Mouse (Mus musculus) megakaryocyte progenitor cell, adult 5-6 weeks (primary cell): ENCODE measurements around the gene Arid3c. TPM values are rescaled to one million over a fixed set of nuclear protein-coding genes. Genes with fewer than 3 reads are reported as not detected.

Experiments used
- ATAC-seq: replicated peaks from 2 replicates; pipeline ENCODE4 v1.8.0; 2016; ENCODE audit warnings: mild to moderate bottlenecking, moderate TSS enrichment, inconsistent platforms; ENCODE audit not compliant: poor library complexity
- total RNA-seq, 2 experiments: library from RNA; stranded (forward) in 1 of 2; stranded (reverse) in 1 of 2; fragments of 157-497, 149-512 nt in 1 of 2; fragments of 200-1000 nt in 1 of 2; gene quantifications; 2 replicates each; pipeline versions ENCODE4 v1.2.3 to v1.2.4; 2015 to 2017

Arid3c gene
- total RNA-seq, 2 experiments from 2014 or later: not detected

DNA sequence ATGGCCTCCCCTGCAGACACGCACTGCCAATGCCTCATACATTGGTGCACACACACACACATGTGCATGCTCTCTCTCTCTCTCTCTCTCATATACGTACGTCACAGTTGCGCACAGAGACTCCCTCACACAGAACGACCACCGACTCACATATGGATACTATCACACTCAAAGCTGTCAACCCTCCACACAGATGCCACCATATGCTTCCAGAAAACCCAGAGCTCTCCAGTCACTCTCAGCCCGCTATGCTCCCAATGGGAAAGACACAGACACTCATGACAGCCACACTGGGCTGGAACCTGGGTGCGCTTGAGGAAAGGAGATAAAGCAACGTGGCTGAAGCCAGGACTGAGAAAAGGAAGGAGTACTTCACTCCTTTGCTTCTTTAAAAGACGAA, 49.0 kb downstream of the Arid3c start:
- ATAC-seq: no peak

DNA sequence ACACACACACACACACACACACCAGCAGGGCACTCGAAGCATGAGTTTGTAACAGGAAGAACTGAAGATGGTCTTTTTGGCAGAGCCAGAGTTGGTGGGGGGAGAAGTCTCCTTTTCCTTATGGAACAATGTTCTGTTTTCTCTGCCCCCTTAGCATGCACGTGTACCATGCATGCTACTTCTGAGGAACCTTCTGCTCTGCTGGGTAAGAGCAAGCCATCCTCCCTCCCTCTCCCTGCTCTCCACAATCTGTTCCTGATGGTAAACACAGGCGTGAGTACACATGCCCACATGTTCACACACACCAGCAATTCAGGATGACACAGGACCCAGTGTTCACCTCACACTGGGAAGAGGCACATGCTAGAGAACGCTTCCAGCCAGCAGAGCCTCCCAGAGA, 49.8 kb downstream of the Arid3c start:
- ATAC-seq: no peak

DNA sequence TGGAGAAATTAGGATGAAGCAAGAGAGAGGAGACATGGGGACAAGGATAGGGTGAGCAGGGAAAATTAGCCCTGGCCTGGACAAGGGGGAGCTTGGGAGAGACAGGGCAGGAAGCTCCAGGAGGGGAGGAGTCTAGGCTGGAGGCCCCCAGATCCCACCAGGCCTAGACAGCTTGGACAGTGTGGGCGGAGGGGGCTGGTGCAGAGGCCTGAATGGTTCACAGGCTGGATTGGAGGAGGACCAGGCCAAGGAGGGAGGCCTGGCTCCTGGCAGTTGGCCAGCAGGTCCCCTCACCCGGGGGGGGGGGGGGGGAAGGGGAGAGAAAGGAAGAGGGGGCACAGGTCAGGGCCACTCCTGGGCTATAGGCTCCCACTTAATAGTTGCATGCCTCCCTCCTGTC, 51.7 kb downstream of the Arid3c start:
- no peak for ATAC-seq

DNA sequence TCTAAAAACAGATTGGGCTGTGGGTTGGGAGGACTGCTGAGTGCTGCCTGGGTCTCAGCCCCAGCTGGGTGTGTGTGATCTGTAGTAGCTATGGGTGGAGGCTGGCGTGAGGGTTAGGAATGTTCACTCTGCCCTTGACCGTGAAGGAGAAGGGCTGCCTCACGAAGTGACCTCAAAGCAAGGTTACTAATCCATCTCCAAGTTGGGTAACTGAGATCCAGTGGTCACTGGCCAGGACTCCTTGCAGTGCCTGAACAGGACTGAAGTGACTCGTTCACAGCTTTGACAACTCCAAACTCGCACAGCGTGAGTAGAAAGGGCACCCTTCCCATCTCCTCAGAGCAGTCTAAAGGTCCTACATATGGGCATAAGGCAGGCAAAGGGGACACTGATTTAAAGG, 52.1 kb downstream of the Arid3c start:
- no peak for ATAC-seq

DNA sequence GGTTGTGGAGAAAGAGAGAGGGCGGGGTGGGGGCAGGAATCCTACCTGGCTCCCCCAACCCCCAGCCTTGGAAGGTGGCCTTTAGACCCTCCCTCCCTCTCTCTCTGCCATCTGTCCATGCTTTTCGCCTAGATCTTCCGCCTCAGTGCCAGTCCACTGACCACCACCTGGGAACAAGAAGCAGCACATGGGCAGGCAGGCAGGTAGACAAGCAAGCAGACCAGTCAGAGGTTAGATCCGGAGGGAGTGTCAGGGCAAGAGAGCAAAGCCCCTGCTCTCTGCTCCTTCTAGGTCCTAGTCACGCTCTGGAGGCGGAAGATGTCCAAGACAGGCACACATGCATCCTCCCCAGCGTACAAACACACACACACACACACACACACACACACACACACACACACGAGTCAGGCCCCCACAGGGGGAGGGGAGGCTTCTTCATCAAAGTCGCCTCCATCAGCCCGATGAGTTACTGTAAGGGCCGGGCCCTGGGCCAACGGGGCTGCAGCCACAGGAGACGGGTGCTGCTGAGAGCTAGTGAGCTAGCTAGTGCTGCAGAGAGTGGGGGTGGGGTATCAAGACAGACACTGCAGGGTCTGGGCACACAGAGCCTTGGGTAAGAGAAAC, 53.8 kb downstream of the Arid3c start:
- ATAC-seq: no peak

DNA sequence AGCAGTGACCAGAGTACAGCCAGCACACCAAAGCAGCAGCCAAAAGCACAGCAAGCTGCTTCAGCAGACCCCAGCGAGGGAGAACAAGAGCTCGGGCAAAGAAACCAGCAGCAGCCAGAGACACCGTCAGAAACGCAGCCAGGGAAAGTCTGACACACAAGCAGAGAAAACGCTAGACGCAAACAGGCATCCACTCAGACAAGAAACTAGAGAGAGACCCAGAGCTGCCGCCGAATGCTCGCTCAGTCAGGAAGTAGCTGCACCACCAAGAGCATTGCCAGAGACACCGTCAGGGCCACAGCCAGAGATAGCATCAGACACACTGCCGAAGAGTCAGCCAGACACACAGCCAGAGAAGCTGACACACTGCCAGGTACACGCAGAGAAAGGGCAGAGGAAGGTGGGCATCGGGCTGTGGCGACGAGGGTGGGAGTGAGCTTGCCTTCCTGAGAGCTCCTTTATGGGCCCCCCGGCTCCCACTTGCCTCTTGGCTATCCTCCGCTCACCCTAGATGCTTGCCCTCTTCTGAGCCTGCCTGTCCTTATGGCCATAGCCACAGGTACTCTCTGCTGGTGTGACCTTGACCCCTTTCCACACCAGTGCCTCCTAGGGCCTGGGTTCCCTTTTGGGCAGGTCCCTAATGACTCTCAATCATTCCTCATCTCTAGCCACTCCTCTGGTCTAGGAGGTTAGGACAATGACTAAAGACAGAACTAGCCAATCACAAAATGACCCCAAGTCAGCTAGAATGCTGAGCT, 54.5 kb downstream of the Arid3c start:
- ATAC-seq: peak; percentile 24; the same call in 1 of the 2 replicates

Other genes starting within 250 kb of the Arid3c start
- gene AI464131, start 228.1 kb downstream of the Arid3c start, total RNA-seq (2015): not detected in 2 replicates
- gene AI464131, start 228.1 kb downstream of the Arid3c start, total RNA-seq (2017): 0.12 TPM in 1 of 2 replicates, not detected in the other
- not detected in 2 replicates for gene 1110017D15Rik, start 213.8 kb downstream of the Arid3c start, total RNA-seq (2015)
- not detected in 2 replicates for gene 1110017D15Rik, start 213.8 kb downstream of the Arid3c start, total RNA-seq (2017)
- gene Fam219a, start 161.6 kb downstream of the Arid3c start, total RNA-seq (2015): 0.98 and 1.1 TPM in 2 replicates
- 0.33 and 4.1 TPM in 2 replicates for gene Fam219a, start 161.6 kb downstream of the Arid3c start, total RNA-seq (2017)
- gene Dnaic1, start 161.4 kb downstream of the Arid3c start, total RNA-seq (2015): 0.44 TPM in 1 of 2 replicates, not detected in the other
- not detected in 2 replicates for gene Dnaic1, start 161.4 kb downstream of the Arid3c start, total RNA-seq (2017)
- gene Enho, start 90.8 kb downstream of the Arid3c start, total RNA-seq (2015): not detected in 2 replicates
- not detected in 2 replicates for gene Enho, start 90.8 kb downstream of the Arid3c start, total RNA-seq (2017)
- not detected in 2 replicates for gene Cntfr, start 34.1 kb downstream of the Arid3c start, total RNA-seq (2015)
- not detected in 2 replicates for gene Cntfr, start 34.1 kb downstream of the Arid3c start, total RNA-seq (2017)
- gene Il11ra1, start 31.2 kb downstream of the Arid3c start, total RNA-seq (2015): 28.2 and 46.9 TPM in 2 replicates
- 132 and 149 TPM in 2 replicates for gene Il11ra1, start 31.2 kb downstream of the Arid3c start, total RNA-seq (2017)
- gene Rpp25l, start 17.6 kb downstream of the Arid3c start, total RNA-seq (2015): 17.5 and 24.4 TPM in 2 replicates
- 22.5 and 23.0 TPM in 2 replicates for gene Rpp25l, start 17.6 kb downstream of the Arid3c start, total RNA-seq (2017)
- gene Dctn3, start 8.0 kb downstream of the Arid3c start, total RNA-seq (2015): 57.9 and 75.6 TPM in 2 replicates
- 73.4 and 94.6 TPM in 2 replicates for gene Dctn3, start 8.0 kb downstream of the Arid3c start, total RNA-seq (2017)
- 31.5 and 34.7 TPM in 2 replicates for gene Galt, start 24.1 kb upstream of the Arid3c start, total RNA-seq (2015)
- gene Galt, start 24.1 kb upstream of the Arid3c start, total RNA-seq (2017): 26.1 and 36.4 TPM in 2 replicates
- 60.8 and 66.4 TPM in 2 replicates for gene Sigmar1, start 25.0 kb upstream of the Arid3c start, total RNA-seq (2015)
- gene Sigmar1, start 25.0 kb upstream of the Arid3c start, total RNA-seq (2017): 68.0 and 76.3 TPM in 2 replicates
- gene Ccl27a, start 43.1 kb upstream of the Arid3c start, total RNA-seq (2015): 7.9 and 9.8 TPM in 2 replicates
- 8.9 and 11.6 TPM in 2 replicates for gene Ccl27a, start 43.1 kb upstream of the Arid3c start, total RNA-seq (2017)
- gene Gm21541, start 172.5 kb upstream of the Arid3c start, total RNA-seq (2015): not detected in 2 replicates
- not detected in 2 replicates for gene Gm21541, start 172.5 kb upstream of the Arid3c start, total RNA-seq (2017)
- gene Gm20878, start 210.4 kb upstream of the Arid3c start, total RNA-seq (2015): 1.1 and 1.5 TPM in 2 replicates
- 1.8 and 5.5 TPM in 2 replicates for gene Gm20878, start 210.4 kb upstream of the Arid3c start, total RNA-seq (2017)
- gene Fam205a4, start 234.9 kb upstream of the Arid3c start, total RNA-seq (2015): 0.22 TPM in 1 of 2 replicates, not detected in the other
- not detected in 2 replicates for gene Fam205a4, start 234.9 kb upstream of the Arid3c start, total RNA-seq (2017)